Mouse (Mus musculus): ENCODE measurements around the gene Pccb. TPM values are rescaled to one million over a fixed set of nuclear protein-coding genes. Genes with fewer than 3 reads are reported as not detected.

Gene Pccb
- polyA plus RNA-seq, 1 experiment: 19.1 TPM

GRCm38 (mm10) chr9:101015324-101015723 is 19.4 kb downstream of the Pccb start:
- Histone ChIP-seq H3K27ac (ENCODE audit: control insufficient read depth, insufficient read depth, low read depth, low read length, poor library complexity) (no peak overlapping the region), H3K4me1 (ENCODE audit: control insufficient read depth, insufficient read depth, low read length) (no peaks in the 10 kb centered on the region), H3K4me3 (replicated peaks; ENCODE audit: control insufficient read depth, low read depth, low read length) (no peak overlapping the region)
- WGBS: 89% methylated on average over 9 of the region's 9 CpGs
- TF ChIP-seq POLR2A (IDR thresholded peaks at IDR 0.05; ENCODE audit: borderline replicate concordance, control insufficient read depth, low read depth, low read length) (no peak), CTCF (IDR thresholded peaks at IDR 0.05; ENCODE audit: control insufficient read depth, insufficient read depth, low read length) (no peak)

- TF ChIP-seq CTCF (IDR thresholded peaks at IDR 0.05; ENCODE audit: control insufficient read depth, insufficient read depth, low read length) (no peak), POLR2A (IDR thresholded peaks at IDR 0.05; ENCODE audit: borderline replicate concordance, control insufficient read depth, low read depth, low read length) (no peak)
- 73% methylated on average over 10 of the region's 10 CpGs for WGBS
Observed at GRCm38 (mm10) chr9:101012433-101012832, 22.3 kb downstream of the Pccb start.

GRCm38 (mm10) chr9:101005866-101006265 is 28.8 kb downstream of the Pccb start:
- WGBS: 75% methylated on average over 4 of the region's 4 CpGs
- no peak overlapping the region for H3K4me3 ChIP-seq (replicated peaks; ENCODE audit: control insufficient read depth, low read depth, low read length)
- TF ChIP-seq CTCF (IDR thresholded peaks at IDR 0.05; ENCODE audit: control insufficient read depth, insufficient read depth, low read length): no peak
- TF ChIP-seq POLR2A (IDR thresholded peaks at IDR 0.05; ENCODE audit: borderline replicate concordance, control insufficient read depth, low read depth, low read length): no peak

More at GRCm38 (mm10) chr9:101012433-101012832, 22.3 kb downstream of the Pccb start:
- Histone ChIP-seq H3K4me3 (replicated peaks; ENCODE audit: control insufficient read depth, low read depth, low read length) (no peak overlapping the region), H3K27ac (ENCODE audit: control insufficient read depth, insufficient read depth, low read depth, low read length, poor library complexity) (no peak overlapping the region), H3K4me1 (ENCODE audit: control insufficient read depth, insufficient read depth, low read length) (no peaks in the 10 kb centered on the region; the same call in 1 of the 2 replicates)

GRCm38 (mm10) chr9:101003302-101003701 is 31.4 kb downstream of the Pccb start:
- H3K4me1 ChIP-seq (ENCODE audit: control insufficient read depth, insufficient read depth, low read length): no peaks in the 10 kb centered on the region
- 86% methylated on average over 5 of the region's 5 CpGs for WGBS
- TF ChIP-seq POLR2A (IDR thresholded peaks at IDR 0.05; ENCODE audit: borderline replicate concordance, control insufficient read depth, low read depth, low read length) (no peak), CTCF (IDR thresholded peaks at IDR 0.05; ENCODE audit: control insufficient read depth, insufficient read depth, low read length) (no peak)
- no peak overlapping the region for H3K4me3 ChIP-seq (replicated peaks; ENCODE audit: control insufficient read depth, low read depth, low read length)
- no peak overlapping the region for H3K27ac ChIP-seq (ENCODE audit: control insufficient read depth, insufficient read depth, low read depth, low read length, poor library complexity)

More at GRCm38 (mm10) chr9:101005866-101006265, 28.8 kb downstream of the Pccb start:
- H3K4me1 ChIP-seq (ENCODE audit: control insufficient read depth, insufficient read depth, low read length): no peaks in the 10 kb centered on the region; the same call in 1 of the 2 replicates
- no peak overlapping the region for H3K27ac ChIP-seq (ENCODE audit: control insufficient read depth, insufficient read depth, low read depth, low read length, poor library complexity)

GRCm38 (mm10) chr9:101002841-101003240 is 31.9 kb downstream of the Pccb start:
- Histone ChIP-seq H3K4me1 (ENCODE audit: control insufficient read depth, insufficient read depth, low read length) (no peaks in the 10 kb centered on the region), H3K4me3 (replicated peaks; ENCODE audit: control insufficient read depth, low read depth, low read length) (no peak overlapping the region), H3K27ac (ENCODE audit: control insufficient read depth, insufficient read depth, low read depth, low read length, poor library complexity) (no peak overlapping the region)
- WGBS: 93% methylated on average over 8 of the region's 8 CpGs
- TF ChIP-seq CTCF (IDR thresholded peaks at IDR 0.05; ENCODE audit: control insufficient read depth, insufficient read depth, low read length): no peak
- no peak for TF ChIP-seq POLR2A (IDR thresholded peaks at IDR 0.05; ENCODE audit: borderline replicate concordance, control insufficient read depth, low read depth, low read length)

GRCm38 (mm10) chr9:101002053-101002452 is 32.6 kb downstream of the Pccb start:
- no peak overlapping the region for H3K27ac ChIP-seq (ENCODE audit: control insufficient read depth, insufficient read depth, low read depth, low read length, poor library complexity)
- TF ChIP-seq CTCF (IDR thresholded peaks at IDR 0.05; ENCODE audit: control insufficient read depth, insufficient read depth, low read length): no peak
- TF ChIP-seq POLR2A (IDR thresholded peaks at IDR 0.05; ENCODE audit: borderline replicate concordance, control insufficient read depth, low read depth, low read length): no peak
- WGBS: 88% methylated on average over 4 of the region's 4 CpGs

GRCm38 (mm10) chr9:100997138-100997537 is 37.6 kb downstream of the Pccb start:
- no peaks in the 10 kb centered on the region for H3K4me1 ChIP-seq (ENCODE audit: control insufficient read depth, insufficient read depth, low read length)
- TF ChIP-seq POLR2A (IDR thresholded peaks at IDR 0.05; ENCODE audit: borderline replicate concordance, control insufficient read depth, low read depth, low read length) (no peak), CTCF (IDR thresholded peaks at IDR 0.05; ENCODE audit: control insufficient read depth, insufficient read depth, low read length) (no peak)
- no peak overlapping the region for H3K4me3 ChIP-seq (replicated peaks; ENCODE audit: control insufficient read depth, low read depth, low read length)
- no peak overlapping the region for H3K27ac ChIP-seq (ENCODE audit: control insufficient read depth, insufficient read depth, low read depth, low read length, poor library complexity)
- WGBS: 55% methylated on average over 2 of the region's 2 CpGs

More at GRCm38 (mm10) chr9:101002053-101002452, 32.6 kb downstream of the Pccb start:
- H3K4me3 ChIP-seq (replicated peaks; ENCODE audit: control insufficient read depth, low read depth, low read length): no peak overlapping the region
- H3K4me1 ChIP-seq (ENCODE audit: control insufficient read depth, insufficient read depth, low read length): no peaks in the 10 kb centered on the region

- H3K4me3 ChIP-seq (replicated peaks; ENCODE audit: control insufficient read depth, low read depth, low read length): no peak overlapping the region
- TF ChIP-seq POLR2A (IDR thresholded peaks at IDR 0.05; ENCODE audit: borderline replicate concordance, control insufficient read depth, low read depth, low read length) (no peak), CTCF (IDR thresholded peaks at IDR 0.05; ENCODE audit: control insufficient read depth, insufficient read depth, low read length) (no peak)
- no peak overlapping the region for H3K27ac ChIP-seq (ENCODE audit: control insufficient read depth, insufficient read depth, low read depth, low read length, poor library complexity)
- no peaks in the 10 kb centered on the region for H3K4me1 ChIP-seq (ENCODE audit: control insufficient read depth, insufficient read depth, low read length)
- WGBS: 89% methylated on average over 4 of the region's 4 CpGs
Observed at GRCm38 (mm10) chr9:100993937-100994336, 40.8 kb downstream of the Pccb start.

- Histone ChIP-seq H3K27ac (ENCODE audit: control insufficient read depth, insufficient read depth, low read depth, low read length, poor library complexity) (no peak overlapping the region), H3K4me3 (replicated peaks; ENCODE audit: control insufficient read depth, low read depth, low read length) (no peak overlapping the region), H3K4me1 (ENCODE audit: control insufficient read depth, insufficient read depth, low read length) (no peaks in the 10 kb centered on the region)
- WGBS: 93% methylated on average over 2 of the region's 2 CpGs
- TF ChIP-seq CTCF (IDR thresholded peaks at IDR 0.05; ENCODE audit: control insufficient read depth, insufficient read depth, low read length) (no peak), POLR2A (IDR thresholded peaks at IDR 0.05; ENCODE audit: borderline replicate concordance, control insufficient read depth, low read depth, low read length) (no peak)
Observed at GRCm38 (mm10) chr9:100992191-100992590, 42.5 kb downstream of the Pccb start.

All from bone marrow, adult 2 months (tissue).